Mouse (Mus musculus): ENCODE data around the gene Fxyd3.

Gene Fxyd3

DNA sequence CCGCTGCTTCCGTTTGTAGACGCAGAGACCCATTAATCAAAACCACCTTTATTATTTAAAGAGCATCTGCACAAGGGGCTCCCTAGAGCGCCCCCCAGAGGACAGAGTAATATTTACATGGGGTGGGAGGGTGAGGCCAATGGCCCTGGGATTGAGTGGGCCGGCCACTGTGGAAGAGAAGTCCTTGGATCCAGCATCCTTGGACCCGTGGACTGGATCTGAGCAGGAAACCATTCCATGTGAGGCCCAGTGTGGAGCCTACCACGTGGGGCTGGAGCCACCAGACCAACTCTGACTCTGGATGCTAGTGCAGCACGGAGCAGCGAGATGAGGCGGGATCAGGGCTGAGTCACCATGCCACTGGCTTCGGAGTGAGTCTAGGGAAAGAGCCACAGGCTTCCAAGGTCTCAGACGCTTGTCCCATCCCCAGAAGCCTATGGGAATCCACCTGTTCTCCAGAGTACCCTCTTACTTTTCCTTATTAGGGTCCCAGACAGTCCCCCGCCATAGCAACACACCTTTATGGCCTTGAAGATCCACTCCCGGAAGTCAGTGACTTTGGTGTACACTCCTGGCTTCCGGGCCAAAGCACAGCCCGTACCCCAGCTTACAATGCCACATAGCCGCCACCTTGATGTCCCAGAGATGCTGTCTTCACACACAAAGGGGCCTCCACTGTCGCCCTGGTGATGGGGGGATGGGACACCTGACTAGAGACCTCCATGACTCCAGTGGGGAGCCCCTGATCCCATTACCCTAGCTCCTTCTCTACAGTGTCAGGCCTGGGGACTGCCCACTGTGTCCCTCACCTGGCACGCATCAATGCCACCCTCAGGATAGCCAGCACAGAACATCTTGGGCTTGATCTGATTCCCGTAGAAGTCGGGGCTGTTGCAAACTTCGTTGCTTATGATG is 22.4 kb upstream of the Fxyd3 start:
- DNase-seq (ENCODE audit: low spot score) = no peak

DNA sequence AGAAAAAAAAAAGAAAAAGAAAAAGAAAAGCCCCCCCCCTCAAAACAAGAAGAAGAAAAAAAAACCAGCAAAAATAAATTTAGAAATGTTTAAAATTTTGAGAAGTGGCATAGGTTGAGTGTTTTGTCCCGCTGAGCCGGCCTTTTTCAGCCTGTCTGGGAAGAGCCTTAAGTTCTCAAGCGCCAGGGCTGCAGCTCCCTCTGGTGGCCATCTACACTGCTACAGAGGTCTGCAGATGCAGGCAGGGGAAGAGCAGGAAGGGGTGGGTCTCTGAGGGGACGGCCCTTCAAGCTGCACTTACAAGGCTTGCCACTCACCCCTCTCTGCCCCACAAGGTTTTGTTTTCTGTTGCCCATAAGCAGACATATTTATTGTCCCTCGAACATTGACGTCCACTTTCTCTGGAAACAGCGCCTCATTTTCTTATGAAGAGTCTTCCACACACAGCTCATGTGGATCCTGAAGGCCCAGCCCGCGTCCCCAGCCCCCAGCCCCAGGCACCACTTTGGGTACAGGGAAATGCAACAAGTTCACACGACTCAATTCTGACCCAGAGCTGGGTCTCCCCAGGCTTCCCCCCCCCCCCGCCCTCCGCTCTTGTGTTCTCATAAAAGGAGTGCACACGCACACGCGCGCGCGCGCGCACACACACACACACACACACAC is 21.2 kb upstream of the Fxyd3 start:
- DNase-seq (ENCODE audit: low spot score) = peak; percentile 86

DNA sequence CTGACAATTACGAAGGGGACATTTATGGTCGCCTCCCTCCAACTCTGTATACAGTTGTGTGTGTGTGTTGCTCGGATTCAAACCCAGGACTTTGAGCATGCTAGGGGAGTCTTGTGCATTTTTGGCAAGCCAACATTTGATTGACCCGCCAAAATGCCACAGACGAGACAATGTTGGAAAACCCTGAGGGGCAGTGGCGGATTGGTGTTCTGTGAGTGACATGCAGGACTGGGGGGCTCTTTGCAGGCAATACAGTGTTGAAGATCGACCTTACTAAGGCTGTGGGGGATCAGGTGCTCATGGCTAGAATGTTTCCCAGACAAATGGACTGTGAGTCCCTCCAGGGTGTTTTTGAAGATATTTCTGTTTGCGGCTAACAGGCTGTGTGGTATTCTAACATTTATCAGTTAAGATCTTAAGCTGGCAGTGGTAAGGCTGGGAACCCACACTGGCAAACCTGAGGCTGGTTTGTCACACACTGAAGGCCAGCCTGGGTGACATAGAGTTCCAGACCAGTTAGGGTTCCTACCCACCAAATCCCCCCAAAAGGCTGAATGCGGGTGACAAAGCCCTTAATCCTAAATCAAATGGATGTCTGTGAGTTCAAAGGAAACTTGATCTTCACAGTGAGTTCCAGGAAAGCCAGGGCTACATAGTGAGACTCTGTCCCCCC is 20.5 kb upstream of the Fxyd3 start:
- DNase-seq (ENCODE audit: low spot score) = no peak

DNA sequence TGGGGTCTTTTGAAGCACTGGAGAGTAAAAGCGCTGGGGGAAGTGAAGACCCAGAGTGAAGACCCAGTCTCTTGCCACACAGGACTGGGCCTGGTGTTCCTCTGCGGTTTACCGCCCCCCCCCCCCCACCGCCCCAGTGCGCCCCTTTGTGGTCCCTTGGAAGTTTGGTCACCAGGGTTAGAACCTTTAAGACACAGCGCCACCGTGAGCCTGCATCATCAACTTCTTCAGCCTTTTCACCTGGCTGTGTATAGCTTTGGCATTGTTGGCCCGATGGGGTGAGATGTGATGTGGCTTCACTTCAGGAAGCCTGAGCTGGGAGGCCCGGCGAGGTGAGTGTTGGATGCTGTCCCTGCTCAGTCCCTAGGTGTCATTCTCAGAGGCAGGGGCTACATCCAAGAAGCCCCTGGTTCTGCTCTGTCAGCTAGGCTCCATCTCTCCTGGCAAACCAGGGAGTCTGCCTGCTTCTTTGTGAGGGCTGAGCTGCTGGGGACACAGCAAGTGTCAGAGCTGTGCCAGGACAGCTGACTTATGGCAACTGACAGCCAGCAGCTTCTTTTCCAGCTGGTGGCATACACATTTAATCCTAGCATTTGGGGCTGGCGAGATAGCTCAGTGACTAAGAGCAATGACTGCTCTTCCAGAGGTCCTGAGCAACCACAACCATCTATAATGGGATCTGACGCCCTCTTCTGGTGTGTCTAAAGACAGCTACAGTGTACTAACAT is 18.4 kb upstream of the Fxyd3 start:
- no peak for DNase-seq (ENCODE audit: low spot score)

DNA sequence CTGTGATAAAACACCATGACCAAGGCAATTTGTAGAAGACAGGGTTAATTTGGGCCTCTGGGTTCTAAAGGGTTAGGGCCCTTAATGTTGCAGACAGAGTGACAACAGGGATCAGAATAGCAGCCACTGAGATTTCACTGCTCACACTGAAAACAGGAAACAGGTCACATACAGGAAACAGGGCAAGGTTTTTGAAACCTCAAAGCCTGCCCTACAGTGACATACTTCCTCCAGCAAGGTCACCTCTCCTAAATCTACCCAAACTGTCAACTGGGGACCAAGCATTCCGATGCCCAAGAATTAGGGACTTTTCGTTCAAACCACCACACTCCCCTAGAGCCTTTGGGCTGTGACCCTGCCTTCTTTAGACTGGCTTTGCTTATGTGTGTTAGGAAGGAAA is 13.2 kb upstream of the Fxyd3 start:
- DNase-seq (ENCODE audit: low spot score) = no peak

DNA sequence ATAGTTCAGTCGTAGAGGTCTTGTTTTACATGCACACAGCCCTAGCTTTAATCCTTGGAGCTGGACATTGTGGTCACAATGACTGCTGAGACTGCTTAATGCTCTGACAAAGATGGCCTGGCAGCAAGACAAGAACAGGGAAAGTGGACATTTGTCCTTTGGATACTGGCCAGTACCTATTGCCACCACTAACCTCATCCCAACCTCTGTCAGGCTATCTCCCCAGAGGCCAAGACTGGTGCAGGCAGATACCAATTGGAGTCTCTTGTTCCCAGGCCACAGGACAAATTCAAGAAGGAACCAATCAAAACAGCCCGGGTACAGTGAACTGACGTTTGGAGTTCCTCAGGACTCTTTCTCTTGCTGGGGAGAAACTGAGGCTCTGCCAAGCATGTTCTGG is 11.7 kb upstream of the Fxyd3 start:
- DNase-seq (ENCODE audit: low spot score) = no peak

DNA sequence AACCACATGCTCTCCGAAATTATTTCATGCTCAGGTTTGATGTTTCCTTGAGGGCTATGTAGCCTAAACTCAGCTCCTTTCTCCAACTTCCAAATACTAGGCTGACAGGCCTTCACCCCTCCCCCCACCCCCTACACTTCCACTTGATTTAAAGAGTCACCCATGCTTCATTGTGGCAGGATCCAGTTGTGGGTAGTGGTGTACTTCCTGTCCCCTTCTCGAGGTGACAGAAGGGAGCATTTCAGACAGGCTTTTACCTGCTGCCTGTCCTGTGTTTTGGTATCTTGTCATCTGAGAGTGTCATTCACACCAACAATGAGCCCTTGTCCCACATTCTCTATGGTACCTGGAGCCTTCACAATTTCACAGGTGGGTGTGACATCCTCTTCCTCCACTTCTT is 10.8 kb upstream of the Fxyd3 start:
- DNase-seq (ENCODE audit: low spot score) = no peak

DNA sequence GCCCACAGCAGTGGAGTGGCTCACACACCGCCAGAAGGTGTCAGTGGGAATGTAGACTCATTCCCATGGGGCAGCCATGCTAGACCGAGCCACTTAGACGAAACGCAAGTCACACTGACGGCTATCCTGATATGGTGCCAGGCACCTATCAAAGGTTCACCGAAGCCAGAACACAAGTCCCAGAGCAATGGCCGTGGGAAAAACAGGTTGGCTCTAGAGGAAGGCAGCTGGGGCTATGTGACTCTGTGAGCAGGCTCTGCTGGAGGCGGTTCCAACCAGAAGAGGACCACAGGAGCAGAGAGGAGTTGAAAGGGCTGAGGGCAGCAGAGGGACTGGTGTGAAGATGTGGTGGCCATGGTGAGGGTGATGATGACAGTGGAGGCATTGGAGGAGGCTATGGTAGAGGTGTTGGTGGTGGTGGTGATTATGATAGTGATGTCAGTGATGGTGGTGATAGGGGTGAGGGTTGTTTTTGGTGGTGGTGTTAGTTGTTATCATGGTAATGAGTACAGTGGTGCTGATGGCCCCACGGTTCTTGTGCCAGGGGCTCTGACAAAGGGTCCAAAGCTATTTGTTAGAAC is 9.8 kb upstream of the Fxyd3 start:
- DNase-seq (ENCODE audit: low spot score) = no peak

DNA sequence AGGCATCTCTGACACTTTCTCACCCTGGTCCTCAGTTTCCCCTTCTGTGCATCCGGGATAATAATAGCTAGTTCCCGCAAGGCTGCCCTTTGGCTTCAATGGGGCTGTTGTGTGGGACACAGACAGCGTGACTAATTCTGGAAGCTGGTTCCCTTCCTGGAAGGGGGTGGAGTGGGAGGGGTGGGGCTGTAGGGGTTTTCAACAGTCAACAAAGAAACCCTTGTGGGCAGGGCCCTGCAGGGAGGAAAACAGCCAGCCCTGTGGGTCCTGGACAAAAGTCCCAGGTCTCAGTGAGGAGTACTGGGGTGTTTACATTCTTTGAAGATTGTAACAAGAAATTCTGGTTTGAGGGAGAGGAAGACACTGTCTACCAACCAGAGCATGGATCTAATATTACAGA is 8.7 kb upstream of the Fxyd3 start:
- DNase-seq (ENCODE audit: low spot score) = no peak

DNA sequence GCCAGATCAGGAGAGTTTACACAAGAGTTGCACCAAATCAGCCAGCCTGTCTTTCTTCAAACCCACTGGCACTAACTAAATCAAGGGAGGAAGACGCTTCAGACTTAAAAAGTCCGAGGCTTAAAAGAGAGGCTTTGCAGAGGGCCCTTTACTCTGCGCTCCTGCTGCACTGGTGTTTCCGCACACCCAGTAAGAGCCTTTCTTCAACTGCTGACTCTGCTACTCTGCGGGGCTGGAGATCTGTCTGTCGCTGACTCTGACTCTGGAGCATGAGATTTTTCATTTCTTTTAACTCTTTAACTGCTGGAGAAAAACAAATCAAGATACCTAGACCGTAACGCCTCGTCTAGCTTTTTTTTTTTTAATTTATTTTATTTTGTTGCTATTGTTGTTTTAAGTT is 7.6 kb upstream of the Fxyd3 start:
- DNase-seq (ENCODE audit: low spot score) = no peak

DNA sequence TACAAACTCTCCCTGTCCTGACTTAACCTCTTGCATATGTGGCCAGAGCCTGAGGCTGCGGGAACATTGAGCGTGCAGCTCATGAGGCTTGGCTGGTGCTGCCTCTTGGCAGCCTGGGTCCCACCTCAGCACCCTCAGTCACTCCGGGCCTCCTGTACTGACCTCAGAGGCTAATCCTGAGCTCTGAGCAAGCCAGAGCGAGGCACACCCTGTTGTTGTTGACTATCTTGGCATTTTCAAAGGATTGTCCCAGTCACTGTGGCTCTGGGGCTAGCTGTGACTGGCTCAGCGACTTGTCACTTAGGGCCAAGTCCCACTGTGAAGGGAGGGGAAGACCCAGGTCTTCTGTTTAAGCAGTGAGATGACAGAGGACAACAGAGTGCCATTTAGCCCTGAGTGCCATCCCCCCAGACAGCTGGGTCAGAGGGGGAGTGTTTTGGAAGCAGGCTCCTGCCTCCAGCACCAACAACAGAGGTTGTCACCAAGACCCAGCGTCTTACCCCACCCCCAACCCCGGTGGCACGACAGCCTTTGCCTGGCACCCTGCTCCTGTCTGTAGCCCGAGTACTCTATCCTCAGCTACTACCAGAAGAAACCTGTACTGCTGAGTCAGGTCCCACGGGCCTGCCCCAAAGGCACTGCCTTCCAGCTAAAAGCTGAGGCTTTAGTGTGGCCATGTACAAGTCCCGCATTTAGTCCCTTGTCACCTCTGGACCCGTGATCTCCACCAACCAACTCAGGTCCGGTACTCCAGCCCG is 6.5 kb upstream of the Fxyd3 start:
- DNase-seq (ENCODE audit: low spot score) = no peak

DNA sequence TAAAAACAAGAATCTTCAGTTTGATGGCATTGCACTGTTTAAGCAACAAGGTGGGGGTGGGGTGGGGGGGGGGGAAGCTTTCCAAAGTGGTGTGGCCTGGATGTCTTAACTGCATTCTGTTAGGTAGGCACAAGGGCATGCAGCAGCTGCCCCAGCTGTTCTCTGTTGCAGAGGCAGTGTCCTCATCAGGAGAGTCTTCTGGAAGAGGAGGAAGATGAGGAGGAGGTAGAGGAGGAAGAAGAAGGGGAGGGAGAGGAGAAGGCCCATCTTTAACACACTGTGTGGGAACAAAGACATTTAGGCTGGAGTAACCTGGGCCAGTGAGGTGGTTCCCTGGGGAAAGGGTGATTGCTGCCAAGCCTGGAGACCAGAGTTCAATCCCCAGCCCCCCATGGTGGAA is 5.6 kb upstream of the Fxyd3 start:
- no peak for DNase-seq (ENCODE audit: low spot score)

DNA sequence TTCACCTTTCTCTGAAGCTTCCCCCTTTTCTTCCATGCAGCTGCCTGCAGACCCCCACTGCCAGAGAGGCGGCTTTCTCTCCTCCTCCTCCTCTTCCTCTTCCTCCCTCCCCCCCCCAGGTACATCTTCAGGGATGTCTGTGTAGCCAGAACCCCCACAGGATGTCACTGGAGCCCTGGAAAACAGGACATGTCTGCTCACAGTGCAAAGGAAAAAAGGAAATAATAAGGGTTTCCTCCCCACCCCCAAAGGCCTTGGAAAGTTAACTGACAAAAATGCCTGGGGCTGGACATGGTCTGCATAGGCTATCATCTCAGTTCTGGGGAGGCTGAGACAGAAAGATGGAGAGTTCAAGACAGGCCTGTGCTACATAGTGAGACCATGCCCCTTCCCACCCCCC is 4.6 kb upstream of the Fxyd3 start:
- DNase-seq (ENCODE audit: low spot score) = no peak

DNA sequence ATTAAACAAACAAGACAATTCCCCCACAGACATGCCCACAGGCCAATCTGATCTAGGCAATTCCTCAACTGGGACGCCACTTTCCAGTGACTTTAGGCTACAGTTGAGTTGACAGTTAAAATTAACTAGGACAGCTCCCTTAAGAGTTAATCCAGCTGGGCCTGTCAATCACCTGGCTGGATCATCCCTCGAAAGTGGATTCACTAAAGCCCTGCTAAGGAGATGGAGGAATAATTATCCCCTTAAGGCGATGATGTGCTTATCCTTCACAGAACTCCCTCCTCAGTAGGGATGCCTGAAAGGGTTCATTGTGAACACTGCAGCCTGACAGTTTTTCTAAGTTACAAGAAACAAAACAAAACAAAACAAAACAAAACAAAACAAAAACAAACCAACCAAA is 4.1 kb upstream of the Fxyd3 start:
- no peak for DNase-seq (ENCODE audit: low spot score)

DNA sequence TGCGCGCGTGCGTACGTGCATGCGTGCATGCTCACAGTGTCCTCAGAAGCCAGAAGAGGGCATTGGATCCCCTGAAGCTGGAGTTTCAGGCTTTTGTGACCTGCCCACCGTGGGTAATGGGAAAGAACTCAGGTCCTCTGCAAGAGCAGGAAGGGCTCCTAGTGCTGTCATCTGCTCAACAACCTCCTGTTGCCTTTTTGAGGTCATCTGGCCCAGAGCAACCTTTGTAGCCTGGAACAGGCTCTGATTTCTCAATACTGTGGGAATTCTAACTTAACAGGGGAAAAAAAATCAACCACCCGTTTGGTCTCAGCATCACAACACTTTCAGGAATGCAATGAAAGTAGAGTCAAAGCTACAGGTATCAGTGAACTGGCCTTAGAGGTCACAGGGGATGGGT is 3.2 kb upstream of the Fxyd3 start:
- no peak for DNase-seq (ENCODE audit: low spot score)

DNA sequence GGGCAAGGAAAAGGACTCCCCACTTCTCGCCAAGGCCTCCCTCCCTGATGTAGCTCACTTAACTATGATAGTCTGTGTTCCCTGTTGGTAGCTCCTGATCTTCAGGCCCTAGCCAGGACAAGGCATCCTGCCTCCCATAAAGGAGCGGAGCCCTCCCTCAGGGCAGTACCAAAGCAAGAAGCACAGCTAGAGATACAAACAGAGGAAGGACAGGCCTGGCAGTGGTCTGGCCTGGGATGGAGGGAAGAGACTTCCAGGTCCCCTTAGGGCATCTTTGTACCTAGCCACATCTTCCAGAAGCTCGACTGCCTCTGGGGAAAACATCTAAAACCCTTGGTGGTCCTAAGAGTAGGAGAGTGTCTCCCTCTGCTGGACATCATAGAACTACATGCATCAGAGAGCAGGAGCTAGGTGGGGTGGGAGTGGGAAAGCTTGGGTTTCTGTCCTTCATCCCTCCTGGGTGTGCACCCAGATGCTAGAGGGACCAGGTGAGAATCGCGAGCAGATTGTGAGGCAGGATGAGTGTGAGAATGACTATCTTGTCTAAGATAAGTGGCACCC is 1.5 kb upstream of the Fxyd3 start:
- DNase-seq (ENCODE audit: low spot score) = no peak

DNA sequence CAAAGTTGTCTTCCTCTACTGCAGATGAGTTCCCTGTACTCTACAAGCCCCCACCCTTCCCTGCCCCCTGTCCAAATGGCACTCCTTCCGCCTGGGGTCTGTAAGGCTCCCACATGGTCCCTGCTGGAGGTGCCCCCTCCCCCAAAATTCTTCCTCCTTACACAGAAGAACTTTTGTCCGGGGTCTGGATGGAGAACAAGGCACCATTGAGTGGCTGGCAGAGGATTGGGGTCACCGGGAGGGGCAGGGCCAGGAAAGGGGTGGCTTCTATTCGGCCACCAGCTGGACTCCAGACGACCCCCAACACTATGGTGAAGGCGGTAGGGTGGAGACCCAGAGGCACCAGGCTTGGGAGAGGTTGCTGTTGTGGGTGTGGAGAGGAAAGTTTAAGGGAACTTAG is 966 bp upstream of the Fxyd3 start:
- DNase-seq (ENCODE audit: low spot score) = no peak

DNA sequence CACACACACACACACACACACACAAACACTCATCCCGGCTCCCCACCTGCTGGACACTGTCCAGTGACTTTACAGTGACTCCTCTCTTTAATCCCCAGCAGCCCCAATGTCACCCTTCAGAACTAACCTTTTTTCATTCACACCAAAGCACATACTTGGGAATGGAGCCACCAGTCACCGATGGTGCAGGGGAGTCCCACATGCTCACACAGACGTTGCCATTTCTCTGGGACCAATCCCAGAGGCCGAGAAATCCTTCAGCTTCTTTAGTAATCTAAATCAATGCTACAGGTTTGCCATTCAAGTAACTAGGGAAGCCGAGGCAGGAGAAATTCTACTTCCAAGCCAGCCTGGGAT is 1.8 kb downstream of the Fxyd3 start:
- DNase-seq (ENCODE audit: low spot score) = no peak

DNA sequence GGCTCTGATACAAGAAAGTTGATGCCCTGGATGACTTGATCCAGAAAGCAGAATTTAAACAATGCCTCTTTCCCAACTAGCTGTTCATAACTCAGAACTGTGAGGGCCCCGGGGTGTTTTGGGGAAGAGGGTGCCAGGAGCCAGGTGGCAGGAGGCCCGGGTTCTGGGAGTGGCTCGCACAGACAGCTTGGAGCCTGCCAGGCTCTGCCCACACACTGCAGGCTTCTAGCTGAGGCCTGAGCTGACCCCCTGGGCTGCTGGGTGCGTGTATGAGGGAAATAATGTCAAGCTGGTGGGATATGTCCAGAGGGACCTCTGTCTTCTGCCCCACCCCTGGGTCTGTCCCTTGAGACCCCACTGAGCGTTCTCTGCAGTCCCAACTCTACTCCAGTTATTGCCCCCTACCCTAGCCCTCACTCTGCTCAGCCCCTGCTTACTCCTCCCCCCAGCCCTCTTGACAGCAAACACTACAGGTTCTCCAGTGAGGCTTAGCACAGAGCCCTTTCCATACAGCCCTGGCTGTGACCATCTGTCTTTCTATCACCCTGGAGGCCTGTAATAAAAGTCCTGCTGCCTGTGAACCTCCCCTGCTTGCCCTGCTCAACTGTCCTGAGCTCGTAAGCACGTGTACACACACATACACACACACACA is 2.3 kb downstream of the Fxyd3 start:
- peak; percentile 41 for DNase-seq (ENCODE audit: low spot score)

DNA sequence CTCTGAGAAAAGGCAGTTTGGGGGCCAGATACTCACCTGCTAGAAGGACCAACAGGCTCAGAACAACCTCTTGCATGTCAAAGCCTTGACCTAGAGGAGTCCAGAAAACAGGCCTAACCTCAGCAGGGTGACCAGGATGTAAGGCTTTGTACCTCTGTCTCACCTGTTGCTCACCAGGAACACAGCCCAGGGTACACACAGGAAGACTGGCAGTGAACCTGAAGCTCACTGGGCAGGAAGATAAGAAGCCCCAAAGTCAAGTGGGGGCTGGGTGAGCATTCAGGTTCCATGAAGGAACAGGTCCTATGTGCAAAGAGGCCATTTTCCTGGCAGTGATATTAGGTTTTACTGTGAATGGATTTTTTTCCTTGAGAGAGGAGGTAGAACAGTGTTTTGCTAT is 3.0 kb downstream of the Fxyd3 start:
- DNase-seq (ENCODE audit: low spot score) = no peak

DNA sequence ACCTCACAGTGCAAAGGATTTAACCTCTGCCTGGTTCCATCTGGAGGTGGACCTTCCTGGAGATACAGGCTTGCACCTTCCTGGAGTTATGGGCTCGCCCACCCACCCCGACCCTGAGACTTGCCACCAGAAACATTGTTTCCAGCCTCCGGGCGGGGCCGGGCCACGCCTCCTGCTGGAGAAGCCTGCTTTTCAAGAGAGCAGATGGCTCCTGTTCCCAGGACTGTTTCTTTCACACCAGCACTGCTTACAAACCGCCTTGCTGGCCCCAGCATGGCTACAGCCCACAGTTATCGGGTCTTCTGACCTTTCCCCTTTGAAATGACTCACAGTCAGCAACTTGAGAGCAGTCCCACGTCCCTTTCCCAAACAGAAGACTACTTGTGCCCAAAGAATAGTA is 4.2 kb downstream of the Fxyd3 start:
- DNase-seq (ENCODE audit: low spot score) = no peak
